Mouse (Mus musculus): ENCODE results near the gene Ly6g5c. TPM values are rescaled to one million over a fixed set of nuclear protein-coding genes. Genes with fewer than 3 reads are reported as not detected.

Ly6g5c gene
- polyA plus RNA-seq, 1 experiment = not detected

DNA sequence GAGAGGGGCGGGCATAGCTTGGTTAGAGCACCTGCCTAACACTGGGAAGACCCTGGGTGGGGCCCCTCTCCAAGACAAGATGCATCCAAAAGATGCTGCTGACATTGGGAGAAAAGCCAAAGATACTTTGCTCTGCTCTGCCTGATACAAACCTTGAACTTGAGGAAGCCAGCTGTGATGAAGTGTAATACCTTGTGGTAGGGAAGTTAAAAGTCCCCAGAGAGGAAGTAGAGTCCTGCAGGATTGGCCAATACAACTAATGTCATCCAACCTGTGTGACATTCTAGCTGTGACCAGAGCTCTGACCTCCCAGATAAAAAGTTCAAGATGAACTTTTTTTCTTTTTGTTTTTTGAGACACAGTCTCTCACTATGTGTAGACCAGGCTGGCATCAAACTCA, 17.0 kb downstream of the Ly6g5c start:
- no peak for TF ChIP-seq POLR2A (IDR thresholded peaks at IDR 0.05; ENCODE audit: borderline replicate concordance, low read depth, low read length)
- TF ChIP-seq CTCF (IDR thresholded peaks at IDR 0.05; ENCODE audit: low read depth, low read length) = no peak
- peaks cover 20% of the 10 kb centered on the region for H3K4me1 ChIP-seq (ENCODE audit: control insufficient read depth, insufficient read depth, low read length)
- no peak overlapping the region for H3K4me3 ChIP-seq (ENCODE audit: insufficient read depth, low read length)
- H3K27ac ChIP-seq (ENCODE audit: insufficient read depth, low read depth, low read length) = no peak overlapping the region; the same call in 1 of the 2 replicates

DNA sequence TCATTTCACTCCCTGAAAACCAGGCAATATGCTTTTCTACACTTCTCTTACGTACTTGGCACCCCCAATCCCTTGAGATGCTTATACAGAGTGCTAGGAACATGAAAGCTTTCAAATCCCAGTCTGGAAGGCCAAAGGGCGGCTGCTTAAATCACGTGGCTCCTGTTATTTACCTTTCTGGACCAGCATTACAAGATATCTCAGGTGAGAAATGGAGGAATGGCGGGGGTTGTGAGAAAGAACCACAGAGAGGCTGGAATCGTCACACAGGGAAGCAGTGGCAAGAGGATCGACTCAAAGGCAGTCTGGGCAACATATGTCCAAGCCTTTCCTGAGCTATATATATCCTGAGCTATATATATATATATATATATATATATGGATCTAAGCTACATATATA, 17.5 kb downstream of the Ly6g5c start:
- TF ChIP-seq POLR2A (IDR thresholded peaks at IDR 0.05; ENCODE audit: borderline replicate concordance, low read depth, low read length) (no peak), CTCF (IDR thresholded peaks at IDR 0.05; ENCODE audit: low read depth, low read length) (no peak)
- peaks cover 20% of the 10 kb centered on the region for H3K4me1 ChIP-seq (ENCODE audit: control insufficient read depth, insufficient read depth, low read length)
- peak overlapping the region; percentile 88 for H3K27ac ChIP-seq (ENCODE audit: insufficient read depth, low read depth, low read length)
- H3K4me3 ChIP-seq (ENCODE audit: insufficient read depth, low read length) = peak overlapping the region; percentile 80

DNA sequence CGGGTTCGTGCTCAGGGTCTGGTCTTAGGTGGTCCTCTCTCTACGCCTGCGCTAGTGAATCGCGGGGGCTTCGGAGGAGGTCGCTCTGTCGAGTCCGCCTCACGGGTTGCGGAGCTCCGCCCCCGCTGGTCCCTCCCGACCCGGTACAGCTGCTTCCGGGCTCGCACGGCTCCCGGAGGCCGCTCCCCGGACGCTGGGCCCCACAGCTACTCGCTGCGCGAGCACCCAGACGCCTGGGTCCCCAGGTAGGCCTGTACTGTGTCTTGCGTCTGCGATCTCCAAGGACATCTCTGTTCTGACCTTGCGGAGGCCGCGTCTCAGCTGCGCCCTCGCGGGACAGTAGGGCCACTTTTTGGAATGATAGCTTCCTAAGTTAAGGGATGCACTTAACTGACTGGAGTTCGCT, 18.1 kb downstream of the Ly6g5c start, which contains the start of gene D17H6S53E:
D17H6S53E (plus strand) TSS at position 168 of the 406 bp plus-strand sequence.
- Histone ChIP-seq H3K4me1 (ENCODE audit: control insufficient read depth, insufficient read depth, low read length) (peaks cover 20% of the 10 kb centered on the region), H3K4me3 (ENCODE audit: insufficient read depth, low read length) (peak within 1 kb of the TSS; percentile 80), H3K27ac (ENCODE audit: insufficient read depth, low read depth, low read length) (peak within 1 kb of the TSS; percentile 88)
- TF ChIP-seq CTCF (IDR thresholded peaks at IDR 0.05; ENCODE audit: low read depth, low read length) = no peak

DNA sequence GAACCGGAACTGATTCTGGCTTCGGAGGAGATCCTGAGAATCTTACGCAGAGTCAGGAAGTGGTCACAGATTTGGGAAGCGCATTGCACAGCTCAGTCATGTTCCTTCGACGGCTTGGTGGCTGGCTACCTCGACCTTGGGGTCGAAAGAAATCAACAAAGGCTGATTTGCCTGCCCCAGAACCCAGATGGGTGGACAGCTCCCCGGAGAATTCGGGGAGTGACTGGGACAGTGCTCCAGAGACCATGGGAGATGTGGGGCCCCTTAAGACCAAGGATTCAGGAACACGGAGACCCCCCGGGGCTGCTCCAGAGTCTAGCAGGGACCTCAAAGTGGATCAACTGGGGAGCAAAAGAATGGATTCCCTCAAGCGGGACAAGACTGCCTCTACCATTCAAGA, 18.9 kb downstream of the Ly6g5c start:
- TF ChIP-seq POLR2A (IDR thresholded peaks at IDR 0.05; ENCODE audit: borderline replicate concordance, low read depth, low read length) (no peak), CTCF (IDR thresholded peaks at IDR 0.05; ENCODE audit: low read depth, low read length) (no peak)
- peak overlapping the region; percentile 88 for H3K27ac ChIP-seq (ENCODE audit: insufficient read depth, low read depth, low read length)
- peak overlapping the region; percentile 80 for H3K4me3 ChIP-seq (ENCODE audit: insufficient read depth, low read length)
- peaks cover 20% of the 10 kb centered on the region for H3K4me1 ChIP-seq (ENCODE audit: control insufficient read depth, insufficient read depth, low read length)

DNA sequence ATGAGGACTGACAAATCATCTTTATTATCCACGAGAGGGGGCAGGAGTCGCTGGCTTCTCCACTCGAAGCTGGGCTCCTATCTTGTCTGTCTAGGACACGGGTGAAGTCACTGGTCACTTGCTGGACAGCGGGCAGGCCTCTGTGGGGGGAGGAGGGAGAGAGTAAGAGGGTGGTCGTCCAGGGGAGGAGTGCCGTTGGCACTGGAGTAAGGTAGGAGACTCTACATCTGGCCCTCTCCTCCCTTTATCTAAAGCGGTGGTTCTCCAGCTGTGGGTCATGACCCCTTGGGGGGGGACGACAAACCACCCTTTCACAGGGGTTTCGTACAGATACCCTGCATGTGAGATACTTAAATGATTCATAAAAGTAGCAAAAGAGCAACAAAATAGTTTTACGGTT, 20.9 kb downstream of the Ly6g5c start:
- TF ChIP-seq POLR2A (IDR thresholded peaks at IDR 0.05; ENCODE audit: borderline replicate concordance, low read depth, low read length) (no peak), CTCF (IDR thresholded peaks at IDR 0.05; ENCODE audit: low read depth, low read length) (no peak)
- Histone ChIP-seq H3K27ac (ENCODE audit: insufficient read depth, low read depth, low read length) (no peak overlapping the region), H3K4me3 (ENCODE audit: insufficient read depth, low read length) (no peak overlapping the region), H3K4me1 (ENCODE audit: control insufficient read depth, insufficient read depth, low read length) (peaks cover 18% of the 10 kb centered on the region)

DNA sequence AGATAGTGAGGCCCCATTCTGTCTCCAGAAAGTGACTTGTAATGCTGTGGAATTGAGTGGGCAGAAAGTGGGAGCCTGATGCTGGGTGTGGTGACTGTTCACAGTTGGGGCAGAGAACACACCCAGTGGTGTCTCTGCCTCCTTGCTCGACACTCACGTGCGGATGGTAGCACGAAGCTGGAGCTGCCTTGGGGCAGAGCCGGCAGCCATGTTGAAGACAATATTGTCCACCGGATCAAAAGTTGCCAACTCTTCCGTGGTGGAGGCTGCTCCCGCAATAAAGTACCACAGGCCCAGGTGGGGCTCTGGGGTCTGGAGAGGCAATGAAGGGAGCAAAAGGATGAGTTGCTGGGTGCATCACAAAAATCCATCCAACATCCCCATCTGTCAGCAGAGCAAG, 23.0 kb downstream of the Ly6g5c start:
- H3K27ac ChIP-seq (ENCODE audit: insufficient read depth, low read depth, low read length) = no peak overlapping the region
- peaks cover 9% of the 10 kb centered on the region for H3K4me1 ChIP-seq (ENCODE audit: control insufficient read depth, insufficient read depth, low read length)

DNA sequence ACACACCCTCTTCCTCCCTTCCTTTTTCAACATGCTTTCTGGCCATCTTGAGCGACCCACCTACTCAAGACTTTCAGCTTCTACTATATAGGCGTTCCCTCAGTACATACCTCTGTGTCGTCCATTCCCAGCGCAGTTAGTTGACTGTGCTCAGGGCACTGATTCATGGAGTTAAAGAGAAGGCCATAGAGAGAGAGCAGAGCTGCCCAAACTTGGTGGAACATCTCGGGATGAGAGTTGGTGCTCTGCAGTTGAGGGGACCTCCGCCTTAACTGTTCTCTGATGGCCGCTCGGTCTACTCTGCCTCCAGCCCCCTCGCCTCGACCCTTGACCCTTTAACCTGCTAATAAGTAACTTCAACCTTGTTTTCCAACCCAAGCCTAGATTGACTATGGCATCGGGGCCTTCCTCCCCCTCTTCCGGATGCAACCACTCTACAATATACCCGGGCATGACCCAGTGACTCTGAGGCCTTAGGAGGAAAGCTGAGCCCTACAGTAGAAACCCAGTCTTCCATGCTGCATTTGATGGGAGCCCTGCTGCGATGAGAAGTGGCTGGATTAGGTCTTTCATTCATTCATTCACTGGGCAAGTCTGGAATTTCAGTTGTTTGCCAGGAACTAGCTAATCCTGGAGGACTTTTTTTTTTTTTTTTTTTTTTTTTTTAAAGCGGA, 23.6 kb downstream of the Ly6g5c start, which contains the start of gene Apom:
Apom (minus strand) TSS at position 551 of the 674 bp plus-strand sequence.
- Histone ChIP-seq H3K4me3 (ENCODE audit: insufficient read depth, low read length) (no peak within 1 kb of the TSS), H3K4me1 (ENCODE audit: control insufficient read depth, insufficient read depth, low read length) (peaks cover 11% of the 10 kb centered on the region), H3K27ac (ENCODE audit: insufficient read depth, low read depth, low read length) (no peak within 1 kb of the TSS)
- TF ChIP-seq POLR2A (IDR thresholded peaks at IDR 0.05; ENCODE audit: borderline replicate concordance, low read depth, low read length) (no peak), CTCF (IDR thresholded peaks at IDR 0.05; ENCODE audit: low read depth, low read length) (no peak)

More for the DNA sequence above, 23.0 kb downstream of the Ly6g5c start:
- H3K4me3 ChIP-seq (ENCODE audit: insufficient read depth, low read length) = no peak overlapping the region
- TF ChIP-seq CTCF (IDR thresholded peaks at IDR 0.05; ENCODE audit: low read depth, low read length) = no peak
- TF ChIP-seq POLR2A (IDR thresholded peaks at IDR 0.05; ENCODE audit: borderline replicate concordance, low read depth, low read length) = no peak

DNA sequence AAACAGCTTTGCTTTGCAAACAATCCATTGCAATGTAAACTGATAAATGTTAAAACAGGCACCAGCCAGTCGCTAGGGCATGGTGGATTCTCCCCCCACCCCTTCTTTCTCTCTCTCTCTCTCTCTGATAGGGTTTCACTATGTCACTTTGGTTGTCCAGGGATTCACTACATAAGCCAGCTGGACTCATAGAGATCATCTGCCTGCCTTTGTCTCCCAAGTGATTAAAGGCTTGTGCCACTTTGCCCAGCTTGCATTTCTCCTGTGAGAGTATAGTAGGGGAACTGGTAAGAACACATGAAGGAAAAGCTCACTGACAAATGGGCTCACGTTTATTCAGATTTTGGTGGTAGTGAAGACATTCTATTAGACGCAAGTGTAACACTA, 24.1 kb downstream of the Ly6g5c start:
- TF ChIP-seq POLR2A (IDR thresholded peaks at IDR 0.05; ENCODE audit: borderline replicate concordance, low read depth, low read length) (no peak), CTCF (IDR thresholded peaks at IDR 0.05; ENCODE audit: low read depth, low read length) (no peak)
- Histone ChIP-seq H3K27ac (ENCODE audit: insufficient read depth, low read depth, low read length) (no peak overlapping the region), H3K4me3 (ENCODE audit: insufficient read depth, low read length) (no peak overlapping the region), H3K4me1 (ENCODE audit: control insufficient read depth, insufficient read depth, low read length) (peaks cover 12% of the 10 kb centered on the region)

DNA sequence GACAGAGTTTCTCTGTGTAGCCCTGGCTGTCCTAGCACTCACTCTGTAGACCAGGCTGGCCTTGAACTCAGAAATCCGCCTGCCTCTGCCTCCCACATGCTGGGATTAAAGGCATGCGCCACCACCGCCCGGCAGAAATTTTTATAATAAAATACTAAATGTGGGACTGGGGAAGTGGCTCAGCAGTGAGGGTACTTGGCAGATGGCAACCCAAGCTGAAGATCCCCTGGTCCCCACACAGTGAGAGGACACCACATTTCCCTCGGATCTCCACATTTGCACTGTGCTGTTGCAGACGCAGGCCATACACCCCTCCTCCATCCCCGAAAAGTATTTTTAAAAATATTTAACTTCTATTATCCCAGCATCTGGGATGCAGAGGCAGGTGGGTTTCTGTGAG, 25.4 kb downstream of the Ly6g5c start:
- TF ChIP-seq CTCF (IDR thresholded peaks at IDR 0.05; ENCODE audit: low read depth, low read length) (no peak), POLR2A (IDR thresholded peaks at IDR 0.05; ENCODE audit: borderline replicate concordance, low read depth, low read length) (no peak)
- Histone ChIP-seq H3K27ac (ENCODE audit: insufficient read depth, low read depth, low read length) (no peak overlapping the region), H3K4me3 (ENCODE audit: insufficient read depth, low read length) (no peak overlapping the region), H3K4me1 (ENCODE audit: control insufficient read depth, insufficient read depth, low read length) (peaks cover 8% of the 10 kb centered on the region)

DNA sequence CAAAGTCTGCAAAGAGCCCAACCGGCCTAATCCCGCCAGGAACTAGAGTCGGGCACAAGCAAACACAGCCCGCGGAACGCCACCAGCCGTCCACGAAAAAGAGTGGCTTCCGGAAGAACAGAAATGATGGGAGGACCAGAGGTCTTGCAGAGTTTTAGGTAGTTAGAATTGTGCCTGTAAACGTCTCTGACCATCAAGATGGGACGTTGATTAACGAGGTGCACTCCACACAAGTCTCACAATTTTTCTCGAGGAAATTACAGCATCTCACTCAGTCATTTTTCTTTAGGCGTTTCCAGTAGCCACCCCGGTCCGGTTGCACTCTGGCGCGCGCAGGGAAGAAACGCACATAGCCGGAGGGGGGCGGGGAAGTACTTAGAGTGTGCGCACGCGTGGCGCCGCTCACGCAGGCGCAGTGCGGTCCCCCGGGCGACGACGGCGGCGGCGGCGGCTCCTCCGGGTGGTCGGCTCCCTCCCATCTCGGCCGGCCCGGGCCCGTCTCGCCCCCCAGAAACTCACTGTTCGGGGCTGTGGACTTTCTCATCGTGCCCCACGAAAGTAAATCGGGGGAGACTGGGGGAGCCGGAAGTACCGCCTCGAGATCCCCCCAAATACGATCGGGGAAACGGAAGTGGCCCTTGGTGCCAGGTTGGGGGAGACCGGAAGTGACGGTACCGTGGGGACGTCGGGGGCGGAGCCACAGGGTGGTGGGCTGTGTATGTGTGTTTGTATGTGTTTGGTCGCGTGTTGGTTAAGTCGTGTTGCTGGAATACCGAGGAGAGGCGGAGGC, 26.9 kb downstream of the Ly6g5c start, which contains the start of gene Bag6:
Bag6 (plus strand) TSS at position 378 of the 790 bp plus-strand sequence.
- peaks cover 8% of the 10 kb centered on the region for H3K4me1 ChIP-seq (ENCODE audit: control insufficient read depth, insufficient read depth, low read length)
- peak within 1 kb of the TSS; percentile 93 for H3K27ac ChIP-seq (ENCODE audit: insufficient read depth, low read depth, low read length)
- peak within 1 kb of the TSS; percentile 86 for H3K4me3 ChIP-seq (ENCODE audit: insufficient read depth, low read length)
- no peak for TF ChIP-seq POLR2A (IDR thresholded peaks at IDR 0.05; ENCODE audit: borderline replicate concordance, low read depth, low read length)
